Mouse (Mus musculus): ENCODE results near the gene Ccdc110. TPM values are rescaled to one million over a fixed set of nuclear protein-coding genes. Genes with fewer than 3 reads are reported as not detected.
A peak's percentile ranks its signal among the peaks of the same experiment; 100 is the strongest.

The Ccdc110 gene
- total RNA-seq (2014; fragmentation: Nextera tagmentation) (not detected in 2 replicates), total RNA-seq (2017) (0.06 TPM in 1 of 2 replicates, not detected in the other), polyA plus RNA-seq (2012) (not detected in 2 replicates)

- peak; percentile 57; the same call in 1 of the 2 replicates for ATAC-seq (ENCODE audit: extremely low read depth, insufficient number of reproducible peaks, low FRiP score, poor library complexity, severe bottlenecking)
- H3K36me3 ChIP-seq (replicated peaks) = no peaks in the 10 kb centered on the region
- H3K4me3 ChIP-seq (ENCODE audit: low read depth, low read length) = no peak within 1 kb of the TSS
- peaks cover 12% of the 10 kb centered on the region for H3K27me3 ChIP-seq (ENCODE audit: insufficient read depth, low read length)
- no peaks in the 10 kb centered on the region for H3K9me3 ChIP-seq (replicated peaks)
- DNase-seq (ENCODE audit: low spot score) = peak; percentile 26
- TF ChIP-seq POLR2AphosphoS5 (IDR thresholded peaks at IDR 0.05; ENCODE audit: insufficient replicate concordance, low read depth, low read length) (no peak), TAL1 (conservative IDR thresholded peaks at IDR 0.05; ENCODE audit: low read depth, low read length) (no peak), CTCF (IDR thresholded peaks at IDR 0.05; ENCODE audit: low read depth, low read length) (peak; percentile 94), GATA2 (IDR thresholded peaks at IDR 0.05; ENCODE audit: borderline replicate concordance, low read depth, low read length) (no peak), GATA1 (IDR thresholded peaks at IDR 0.05; ENCODE audit: borderline replicate concordance, low read length) (no peak)
- H3K4me1 ChIP-seq (ENCODE audit: insufficient read depth, low read depth, low read length) = no peaks in the 10 kb centered on the region
Measured at GRCm38 (mm10) chr8:45934582-45935014, at the start of gene Ccdc110. Gene Ccdc110 (plus strand): TSS chr8:45934619.

- ATAC-seq (ENCODE audit: extremely low read depth, insufficient number of reproducible peaks, low FRiP score, poor library complexity, severe bottlenecking) (no peak), DNase-seq (ENCODE audit: low spot score) (no peak)
- H3K27me3 ChIP-seq (ENCODE audit: insufficient read depth, low read length) = no peaks in the 10 kb centered on the region
- no peaks in the 10 kb centered on the region for H3K9me3 ChIP-seq (replicated peaks)
- no peaks in the 10 kb centered on the region for H3K4me1 ChIP-seq (ENCODE audit: insufficient read depth, low read depth, low read length)
- H3K4me3 ChIP-seq (ENCODE audit: low read depth, low read length) = no peak within 1 kb of the TSS
- no peak for TF ChIP-seq GATA1 (IDR thresholded peaks at IDR 0.05; ENCODE audit: borderline replicate concordance, low read length)
- H3K36me3 ChIP-seq (replicated peaks) = no peaks in the 10 kb centered on the region
Measured at GRCm38 (mm10) chr8:45885202-45885685, 49.2 kb upstream of the Ccdc110 start, which contains the start of gene Pdlim3. Gene Pdlim3 (plus strand): TSS chr8:45885461.

GRCm38 (mm10) chr8:45885775-45886174 is 48.6 kb upstream of the Ccdc110 start:
- H3K4me3 ChIP-seq (ENCODE audit: low read depth, low read length) = no peak overlapping the region

GRCm38 (mm10) chr8:45889737-45890136 is 44.7 kb upstream of the Ccdc110 start:
- Histone ChIP-seq H3K36me3 (replicated peaks) (no peaks in the 10 kb centered on the region), H3K9me3 (replicated peaks) (no peaks in the 10 kb centered on the region), H3K4me1 (ENCODE audit: insufficient read depth, low read depth, low read length) (no peaks in the 10 kb centered on the region), H3K4me3 (ENCODE audit: low read depth, low read length) (no peak overlapping the region), H3K27me3 (ENCODE audit: insufficient read depth, low read length) (no peaks in the 10 kb centered on the region)
- DNase-seq (ENCODE audit: low spot score) = no peak
- no peak for TF ChIP-seq TAL1 (conservative IDR thresholded peaks at IDR 0.05; ENCODE audit: low read depth, low read length)
- no peak for TF ChIP-seq GATA2 (IDR thresholded peaks at IDR 0.05; ENCODE audit: borderline replicate concordance, low read depth, low read length)
- TF ChIP-seq CTCF (IDR thresholded peaks at IDR 0.05; ENCODE audit: low read depth, low read length) = no peak
- ATAC-seq (ENCODE audit: extremely low read depth, insufficient number of reproducible peaks, low FRiP score, poor library complexity, severe bottlenecking) = no peak

More at GRCm38 (mm10) chr8:45885775-45886174, 48.6 kb upstream of the Ccdc110 start:
- Histone ChIP-seq H3K36me3 (replicated peaks) (no peaks in the 10 kb centered on the region), H3K27me3 (ENCODE audit: insufficient read depth, low read length) (no peaks in the 10 kb centered on the region), H3K9me3 (replicated peaks) (no peaks in the 10 kb centered on the region), H3K4me1 (ENCODE audit: insufficient read depth, low read depth, low read length) (no peaks in the 10 kb centered on the region)
- no peak for DNase-seq (ENCODE audit: low spot score)
- ATAC-seq (ENCODE audit: extremely low read depth, insufficient number of reproducible peaks, low FRiP score, poor library complexity, severe bottlenecking) = no peak
- TF ChIP-seq CTCF (IDR thresholded peaks at IDR 0.05; ENCODE audit: low read depth, low read length) (no peak), POLR2AphosphoS5 (IDR thresholded peaks at IDR 0.05; ENCODE audit: insufficient replicate concordance, low read depth, low read length) (no peak), GATA1 (IDR thresholded peaks at IDR 0.05; ENCODE audit: borderline replicate concordance, low read length) (no peak), GATA2 (IDR thresholded peaks at IDR 0.05; ENCODE audit: borderline replicate concordance, low read depth, low read length) (no peak), TAL1 (conservative IDR thresholded peaks at IDR 0.05; ENCODE audit: low read depth, low read length) (no peak)

- DNase-seq (ENCODE audit: low spot score) = no peak
- no peak for ATAC-seq (ENCODE audit: extremely low read depth, insufficient number of reproducible peaks, low FRiP score, poor library complexity, severe bottlenecking)
- no peaks in the 10 kb centered on the region for H3K36me3 ChIP-seq (replicated peaks)
- no peaks in the 10 kb centered on the region for H3K9me3 ChIP-seq (replicated peaks)
- no peaks in the 10 kb centered on the region for H3K27me3 ChIP-seq (ENCODE audit: insufficient read depth, low read length)
- H3K4me1 ChIP-seq (ENCODE audit: insufficient read depth, low read depth, low read length) = no peaks in the 10 kb centered on the region
- TF ChIP-seq GATA2 (IDR thresholded peaks at IDR 0.05; ENCODE audit: borderline replicate concordance, low read depth, low read length) (no peak), GATA1 (IDR thresholded peaks at IDR 0.05; ENCODE audit: borderline replicate concordance, low read length) (no peak), CTCF (IDR thresholded peaks at IDR 0.05; ENCODE audit: low read depth, low read length) (no peak), POLR2AphosphoS5 (IDR thresholded peaks at IDR 0.05; ENCODE audit: insufficient replicate concordance, low read depth, low read length) (no peak), TAL1 (conservative IDR thresholded peaks at IDR 0.05; ENCODE audit: low read depth, low read length) (no peak)
- H3K4me3 ChIP-seq (ENCODE audit: low read depth, low read length) = no peak overlapping the region
Measured at GRCm38 (mm10) chr8:45896590-45896989, 37.8 kb upstream of the Ccdc110 start.

GRCm38 (mm10) chr8:45899783-45900182 is 34.6 kb upstream of the Ccdc110 start:
- H3K4me1 ChIP-seq (ENCODE audit: insufficient read depth, low read depth, low read length) = no peaks in the 10 kb centered on the region
- no peaks in the 10 kb centered on the region for H3K9me3 ChIP-seq (replicated peaks)
- ATAC-seq (ENCODE audit: extremely low read depth, insufficient number of reproducible peaks, low FRiP score, poor library complexity, severe bottlenecking) = no peak
- H3K36me3 ChIP-seq (replicated peaks) = no peaks in the 10 kb centered on the region
- no peak overlapping the region for H3K4me3 ChIP-seq (ENCODE audit: low read depth, low read length)
- TF ChIP-seq GATA2 (IDR thresholded peaks at IDR 0.05; ENCODE audit: borderline replicate concordance, low read depth, low read length) (no peak), CTCF (IDR thresholded peaks at IDR 0.05; ENCODE audit: low read depth, low read length) (no peak)
- no peaks in the 10 kb centered on the region for H3K27me3 ChIP-seq (ENCODE audit: insufficient read depth, low read length)
- no peak for DNase-seq (ENCODE audit: low spot score)

- DNase-seq (ENCODE audit: low spot score) (no peak), ATAC-seq (ENCODE audit: extremely low read depth, insufficient number of reproducible peaks, low FRiP score, poor library complexity, severe bottlenecking) (no peak)
- Histone ChIP-seq H3K27me3 (ENCODE audit: insufficient read depth, low read length) (no peaks in the 10 kb centered on the region), H3K4me3 (ENCODE audit: low read depth, low read length) (no peak overlapping the region), H3K9me3 (replicated peaks) (no peaks in the 10 kb centered on the region), H3K36me3 (replicated peaks) (no peaks in the 10 kb centered on the region), H3K4me1 (ENCODE audit: insufficient read depth, low read depth, low read length) (no peaks in the 10 kb centered on the region)
- no peak for TF ChIP-seq GATA2 (IDR thresholded peaks at IDR 0.05; ENCODE audit: borderline replicate concordance, low read depth, low read length)
- no peak for TF ChIP-seq TAL1 (conservative IDR thresholded peaks at IDR 0.05; ENCODE audit: low read depth, low read length)
- TF ChIP-seq POLR2AphosphoS5 (IDR thresholded peaks at IDR 0.05; ENCODE audit: insufficient replicate concordance, low read depth, low read length) = no peak
- no peak for TF ChIP-seq CTCF (IDR thresholded peaks at IDR 0.05; ENCODE audit: low read depth, low read length)
- TF ChIP-seq GATA1 (IDR thresholded peaks at IDR 0.05; ENCODE audit: borderline replicate concordance, low read length) = no peak
Measured at GRCm38 (mm10) chr8:45901626-45902025, 32.8 kb upstream of the Ccdc110 start.
